Mouse (Mus musculus) C2C12 (cell line): ENCODE data around the gene Il23a.

Experiments
- CEBPB ChIP-seq: IDR thresholded peaks from one replicate; pipeline ENCODE4 v1.6.1; 2011; ENCODE audit warnings: low read depth, mild to moderate bottlenecking, control low read depth, moderate library complexity
- CTCF ChIP-seq: IDR thresholded peaks from one replicate; pipeline ENCODE4 v1.5.1; 2011; ENCODE audit not compliant: control insufficient read depth, insufficient read depth, insufficient read length
- FOSL1 ChIP-seq: IDR thresholded peaks from one replicate; pipeline ENCODE4 v1.8.0; 2011; ENCODE audit warnings: mild to moderate bottlenecking, low read length; ENCODE audit not compliant: poor library complexity, insufficient read depth, severe bottlenecking
- MAX ChIP-seq: IDR thresholded peaks from one replicate; pipeline ENCODE4 v1.6.1; 2011; ENCODE audit warnings: mild to moderate bottlenecking, control low read depth
- MYOD1 ChIP-seq: IDR thresholded peaks from one replicate; pipeline ENCODE4 v1.6.1; 2011; ENCODE audit warnings: low read depth; ENCODE audit not compliant: control insufficient read depth, insufficient read length
- MYOG ChIP-seq: IDR thresholded peaks from one replicate; pipeline ENCODE4 v1.6.1; 2011; ENCODE audit not compliant: control insufficient read depth, insufficient read length; ENCODE audit errors: extremely low read depth
- USF1 ChIP-seq: IDR thresholded peaks from one replicate; pipeline ENCODE4 v1.6.1; 2011; ENCODE audit warnings: low read depth, mild to moderate bottlenecking, control low read depth, moderate library complexity

DNA sequence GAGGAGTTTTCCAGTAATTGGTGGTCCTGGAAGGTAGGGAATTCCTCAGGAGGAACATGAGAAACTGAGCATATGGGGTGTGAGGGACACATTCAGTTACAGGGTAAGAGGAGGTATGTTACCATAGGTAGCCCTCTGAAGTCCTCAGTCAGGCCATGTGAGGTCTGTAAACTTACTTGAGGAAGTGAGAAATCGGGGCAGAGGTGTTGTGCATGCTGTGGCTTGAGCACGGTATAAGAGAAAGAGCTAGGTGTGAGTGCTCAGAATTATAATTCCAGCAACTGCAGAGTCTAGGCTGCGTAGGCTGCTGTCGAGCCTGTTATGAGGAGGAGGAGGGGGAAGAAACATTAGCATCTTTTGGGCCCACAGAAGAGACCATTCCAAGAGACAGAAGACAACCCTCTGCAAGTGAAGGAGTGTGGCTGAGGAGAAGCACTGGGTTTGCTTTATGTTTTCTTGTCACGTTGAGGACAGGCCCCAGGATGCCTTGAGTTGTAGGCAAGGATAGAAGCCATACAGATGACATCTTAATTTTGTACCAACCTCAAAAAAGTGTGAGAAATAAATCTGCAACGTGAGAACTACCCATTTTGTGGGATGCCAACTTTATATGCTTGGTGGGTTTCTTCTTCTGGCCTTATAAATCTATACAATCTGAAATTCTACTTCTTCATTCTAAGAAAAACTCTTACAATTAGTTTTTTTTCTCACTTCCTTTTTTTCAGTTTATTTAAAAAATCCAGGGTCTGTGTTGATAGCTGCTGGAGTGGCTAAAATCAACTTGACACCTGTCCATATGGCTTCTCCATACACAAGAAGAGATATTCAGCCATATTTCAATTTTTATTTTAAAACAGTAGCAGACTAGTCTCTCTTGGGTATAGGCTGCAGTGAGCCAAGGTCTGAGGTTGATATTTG, 34.9 kb downstream of the Il23a start:
- TF ChIP-seq CTCF = no peak
- no peak for TF ChIP-seq USF1
- no peak for TF ChIP-seq MAX
- no peak for TF ChIP-seq MYOD1
- TF ChIP-seq FOSL1 = no peak
- no peak for TF ChIP-seq MYOG
- TF ChIP-seq CEBPB = no peak
